Mouse (Mus musculus) thymus, adult 18-20 months (tissue): ENCODE results near the gene Sos1.
"Not testable (repeated sequence)": the region's sequence is repeated elsewhere in the genome, so short reads cannot be mapped to it uniquely, and the experiment has no call there.

Experiments
- DNase-seq, 2 experiments: peaks; one replicate each; pipeline ENCODE4 v3.0.0; 2022; ENCODE audit warnings: mixed read lengths in 2 of 2

Sos1 gene

GRCm38 (mm10) chr17:80411182-80411581 lies 69.1 kb downstream of the Sos1 start:
- DNase-seq, result no peak

- no peak for DNase-seq
Observed at GRCm38 (mm10) chr17:80398243-80398642, 82.0 kb downstream of the Sos1 start.

GRCm38 (mm10) chr17:80391423-80392403 lies 88.5 kb downstream of the Sos1 start:
- peak; percentile 59 to 61 for DNase-seq

- no peak for DNase-seq
Observed at GRCm38 (mm10) chr17:80390024-80390423, 90.2 kb downstream of the Sos1 start.

GRCm38 (mm10) chr17:80385671-80386070 lies 94.6 kb downstream of the Sos1 start:
- no peak for DNase-seq

- not testable (repeated sequence) for DNase-seq
Observed at GRCm38 (mm10) chr17:80378386-80378785, 101.9 kb downstream of the Sos1 start.

GRCm38 (mm10) chr17:80373726-80374096 lies 106.5 kb downstream of the Sos1 start:
- no peak for DNase-seq

GRCm38 (mm10) chr17:80372989-80373725 lies 107.1 kb downstream of the Sos1 start, which contains the start of gene Gm10190:
Gene Gm10190, minus strand, starts transcription at chr17:80373541.
- peak; percentile 83 to 84 for DNase-seq

GRCm38 (mm10) chr17:80368606-80369005 lies 111.6 kb downstream of the Sos1 start:
- DNase-seq, result no peak

- DNase-seq, result no peak
Observed at GRCm38 (mm10) chr17:80367276-80367675, 113.0 kb downstream of the Sos1 start.

GRCm38 (mm10) chr17:80360245-80360644 lies 120.0 kb downstream of the Sos1 start:
- DNase-seq, result no peak

GRCm38 (mm10) chr17:80347234-80347633 lies 133.0 kb downstream of the Sos1 start:
- no peak for DNase-seq

GRCm38 (mm10) chr17:80346591-80347125 lies 133.6 kb downstream of the Sos1 start:
- DNase-seq, result no peak

- DNase-seq, result no peak
Observed at GRCm38 (mm10) chr17:80345277-80345676, 135.0 kb downstream of the Sos1 start.
